Mouse (Mus musculus) gastrocnemius, postnatal 14 days (tissue): ENCODE data around the gene Prss29. TPM values are rescaled to one million over a fixed set of nuclear protein-coding genes. Genes with fewer than 3 reads are reported as not detected.

Experiments
- DNase-seq: peaks from one replicate; pipeline ENCODE4 v3.0.0; 2021; ENCODE audit warnings: mixed read lengths
- intact Hi-C: fragments of 180-260 bp; cut with DNase I; formaldehyde crosslinking; loops from one replicate; pipeline ENCODE4 v1.15.1; 2025; ENCODE audit warnings: low total_unique reads
- long read RNA-seq, 2 experiments: library from polyadenylated mRNA; stranded (forward); transcript quantifications; one replicate each; pipeline ENCODE4 v2.0.0; 2021
- total RNA-seq, 2 experiments: library from RNA; stranded (reverse); gene quantifications; 2 replicates each; pipeline ENCODE4 v1.2.3; 2021

The Prss29 gene
- total RNA-seq = not detected
- long read RNA-seq, experiment 1 = 0 reads
- long read RNA-seq, experiment 2 = 0 reads

GRCm38 (mm10) chr17:25318354-25318753 lies at the start of gene Prss29:
TSS of gene Prss29 (plus strand) at chr17:25318654.
- DNase-seq = no peak
- intact Hi-C loops = no loop called here

DNA sequence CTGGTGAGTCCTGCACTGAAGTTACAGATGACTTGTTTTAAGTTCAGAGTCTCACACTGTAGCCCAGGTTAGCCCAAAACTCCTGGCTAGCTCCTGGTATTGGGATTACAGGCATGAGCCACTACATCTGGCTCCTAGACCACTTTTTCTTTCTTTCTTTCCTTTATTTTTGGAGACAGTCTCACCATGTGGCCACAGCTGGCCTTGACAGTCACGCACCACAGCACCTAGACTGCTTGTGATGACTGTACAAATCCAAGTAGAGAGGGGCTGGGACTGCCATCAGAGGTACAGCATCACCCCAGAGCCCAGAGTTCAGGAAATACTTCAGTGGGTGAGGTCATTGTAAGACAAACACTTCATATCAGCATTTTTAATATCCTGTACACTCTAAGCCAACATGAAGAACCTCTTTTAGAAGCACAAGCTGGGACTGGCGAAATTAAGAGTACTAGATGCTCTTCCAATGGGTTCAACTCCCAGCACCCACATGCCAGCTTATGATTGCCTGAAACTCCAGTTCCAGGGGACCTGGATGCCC lies 47.6 kb upstream of the Prss29 start:
- no peak for DNase-seq

DNA sequence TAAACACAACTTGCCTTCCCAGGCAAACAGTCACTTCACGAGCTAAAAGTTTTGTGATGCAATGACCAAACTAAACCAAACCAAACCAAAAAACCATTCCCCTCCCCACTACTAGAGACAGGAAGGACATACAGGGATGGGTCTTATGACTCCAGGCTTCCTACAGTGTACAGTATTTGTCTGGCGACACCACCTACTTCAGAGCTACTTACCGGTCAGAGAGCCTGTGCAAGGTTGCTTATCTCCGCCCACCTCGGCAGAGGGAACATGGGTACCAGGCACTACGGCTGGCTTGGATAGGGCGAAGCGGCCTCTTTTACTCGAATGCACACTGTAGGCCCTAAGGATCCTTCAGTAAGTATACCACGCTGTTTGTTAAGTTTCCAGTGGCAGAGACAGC lies 46.1 kb upstream of the Prss29 start:
- intact Hi-C loops = no loop called here
- no peak for DNase-seq

More for the DNA sequence above, 47.6 kb upstream of the Prss29 start:
- intact Hi-C loops = no loop called here

GRCm38 (mm10) chr17:25272951-25273705 lies 45.3 kb upstream of the Prss29 start:
- intact Hi-C loops = no loop called here

GRCm38 (mm10) chr17:25273706-25274501 lies 44.5 kb upstream of the Prss29 start:
- peak; percentile 86 for DNase-seq

More at GRCm38 (mm10) chr17:25272951-25273705, 45.3 kb upstream of the Prss29 start:
- peak; percentile 85 for DNase-seq

GRCm38 (mm10) chr17:25274571-25275346 lies 43.7 kb upstream of the Prss29 start, which contains the start of gene Ube2i:
TSS of gene Ube2i (minus strand) at chr17:25274622.
- DNase-seq = no peak
- intact Hi-C loops = no loop called here

More at GRCm38 (mm10) chr17:25273706-25274501, 44.5 kb upstream of the Prss29 start:
- intact Hi-C loops = no loop called here

GRCm38 (mm10) chr17:25275833-25276232 lies 42.6 kb upstream of the Prss29 start:
- intact Hi-C loops = no loop called here
- DNase-seq = no peak

GRCm38 (mm10) chr17:25282133-25282532 lies 36.3 kb upstream of the Prss29 start:
- peak; percentile 25 for DNase-seq
- intact Hi-C loops = loop anchor here (10.0 kb wide), 1 partner anchor 157 kb away; the partner anchor contains the start of gene Ptx4

DNA sequence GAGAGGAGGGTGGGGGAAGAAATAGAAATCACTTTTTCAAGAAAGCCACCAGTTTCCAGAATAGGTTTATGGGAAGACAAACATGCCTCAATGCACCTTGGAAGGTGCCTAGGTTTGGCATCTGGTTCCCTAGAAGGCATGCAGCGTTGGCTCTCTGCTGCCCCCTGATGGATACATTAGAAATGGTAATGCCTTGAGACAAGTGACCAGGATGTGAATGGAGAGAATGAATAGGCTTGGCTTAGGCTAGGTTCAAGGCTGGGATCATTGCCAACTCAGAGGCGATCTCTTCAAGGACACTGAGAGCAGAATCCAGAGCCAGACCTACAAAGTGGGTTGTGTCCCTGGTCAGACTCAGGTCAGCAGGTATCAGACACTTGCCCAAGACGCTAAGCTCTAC lies 33.4 kb upstream of the Prss29 start:
- intact Hi-C loops = loop anchor here (10.0 kb wide), 1 partner anchor 160 kb away; the partner anchor contains the start of gene Ptx4
- peak; percentile 65 for DNase-seq

- no peak for DNase-seq
- intact Hi-C loops = loop anchor here (10.0 kb wide), 1 partner anchor 164 kb away; the partner anchor contains the start of gene Ptx4
These were observed 29.6 kb upstream of the Prss29 start for GRCm38 (mm10) chr17:25288842-25289241.

- no peak for DNase-seq
- intact Hi-C loops = no loop called here
These were observed 28.0 kb upstream of the Prss29 start for GRCm38 (mm10) chr17:25290411-25290810.

GRCm38 (mm10) chr17:25293495-25293894 lies 25.0 kb upstream of the Prss29 start:
- intact Hi-C loops = no loop called here
- no peak for DNase-seq

- intact Hi-C loops = no loop called here
- no peak for DNase-seq
These were observed 24.3 kb upstream of the Prss29 start for GRCm38 (mm10) chr17:25294111-25294510.

GRCm38 (mm10) chr17:25298094-25298493 lies 20.4 kb upstream of the Prss29 start, which contains the start of gene Prss34:
TSS of gene Prss34 (plus strand) at chr17:25298394.
- intact Hi-C loops = no loop called here
- no peak for DNase-seq

- intact Hi-C loops = no loop called here
These were observed 10.1 kb upstream of the Prss29 start, which contains the start of gene Prss28 for GRCm38 (mm10) chr17:25308346-25308745. TSS of gene Prss28 (plus strand) at chr17:25308646.

DNA sequence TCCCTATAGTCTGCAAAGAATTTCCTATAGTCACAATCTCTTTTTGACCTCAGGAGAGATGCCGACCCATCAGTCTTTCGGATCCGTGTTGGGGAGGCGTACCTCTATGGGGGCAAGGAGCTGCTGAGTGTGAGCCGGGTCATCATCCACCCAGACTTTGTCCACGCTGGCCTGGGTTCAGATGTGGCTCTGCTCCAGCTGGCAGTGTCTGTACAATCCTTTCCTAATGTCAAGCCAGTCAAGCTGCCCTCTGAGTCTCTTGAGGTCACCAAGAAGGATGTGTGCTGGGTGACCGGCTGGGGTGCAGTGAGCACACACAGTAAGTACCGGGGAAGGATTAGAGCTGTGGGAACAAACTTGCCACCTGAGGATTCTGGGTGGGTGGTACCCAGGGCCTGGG lies 2.4 kb downstream of the Prss29 start:
- intact Hi-C loops = no loop called here
- DNase-seq = no peak

More at GRCm38 (mm10) chr17:25308346-25308745, 10.1 kb upstream of the Prss29 start, which contains the start of gene Prss28:
- no peak for DNase-seq

GRCm38 (mm10) chr17:25322930-25323329 lies 4.5 kb downstream of the Prss29 start:
- intact Hi-C loops = no loop called here
- no peak for DNase-seq

DNA sequence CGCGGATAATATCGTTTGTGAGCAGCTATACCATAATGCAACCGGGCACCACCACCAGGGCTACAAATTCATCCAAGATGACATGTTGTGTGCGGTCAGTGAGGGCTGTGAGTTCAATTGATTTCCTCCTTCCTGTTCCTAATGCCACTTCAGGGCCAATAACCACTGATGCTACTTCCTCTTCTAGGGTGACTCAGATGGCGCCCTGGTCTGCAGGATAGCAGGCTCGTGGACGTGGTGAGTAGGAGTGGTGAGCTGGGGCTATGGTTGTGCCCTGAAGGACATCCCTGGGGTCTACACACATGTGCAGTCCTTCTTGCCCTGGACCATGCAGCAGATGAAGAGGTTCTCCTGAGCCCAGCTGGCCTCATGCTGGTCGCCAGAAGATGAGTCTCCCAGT lies 13.9 kb downstream of the Prss29 start:
- no peak for DNase-seq
- intact Hi-C loops = loop anchor here (10.0 kb wide), 1 partner anchor 142 kb away; no protein-coding TSS in a partner anchor

DNA sequence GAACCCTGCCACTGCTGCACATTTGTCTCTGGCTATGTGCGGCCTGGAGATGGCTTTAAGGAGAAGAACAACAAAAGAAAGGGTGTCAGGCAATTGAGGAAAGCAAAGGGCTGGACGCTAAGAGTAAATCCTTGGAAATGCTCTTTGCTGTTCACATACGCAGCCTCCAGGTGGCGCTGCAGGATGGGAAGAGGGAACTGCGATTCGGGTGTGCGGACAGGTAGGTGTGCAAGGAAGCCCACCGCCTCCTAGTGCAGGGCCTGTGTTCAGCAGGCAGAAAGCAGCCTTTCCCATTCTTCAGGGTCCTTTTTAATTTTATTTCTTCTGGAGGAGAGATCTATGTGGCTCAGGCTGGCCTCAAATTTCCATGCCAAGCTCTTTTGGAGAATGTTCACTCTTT lies 15.5 kb downstream of the Prss29 start:
- peak; percentile 33 for DNase-seq
- intact Hi-C loops = loop anchor here (10.0 kb wide), 1 partner anchor 141 kb away; no protein-coding TSS in a partner anchor
